Mouse (Mus musculus): ENCODE data around the gene Senp1. TPM values are rescaled to one million over a fixed set of nuclear protein-coding genes. Genes with fewer than 3 reads are reported as not detected.
A peak's percentile ranks its signal among the peaks of the same experiment; 100 is the strongest.

The Senp1 gene
- polyA plus RNA-seq, 1 experiment = 10.4 TPM

DNA sequence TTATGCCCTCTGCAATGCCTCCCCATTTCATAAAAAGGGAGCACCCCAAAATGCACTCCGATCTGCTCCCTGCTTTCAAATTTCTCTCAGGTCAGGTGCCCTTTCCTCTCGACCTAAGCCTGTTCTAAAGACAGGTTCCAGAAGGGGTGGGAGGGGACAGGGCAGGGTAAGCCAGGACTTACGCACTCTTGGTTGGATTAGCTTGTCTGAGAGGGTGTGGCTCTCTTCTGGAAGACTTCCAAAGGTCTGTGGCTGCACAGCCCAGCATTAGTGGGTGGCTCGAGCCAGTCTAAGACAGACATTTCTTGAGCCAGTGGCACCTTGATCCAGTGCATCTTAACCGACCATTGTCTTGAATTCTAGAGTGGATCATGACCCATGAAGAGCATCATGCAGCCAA is 18.2 kb upstream of the Senp1 start:
- peaks cover 4% of the 10 kb centered on the region for H3K79me2 ChIP-seq (ENCODE audit: control insufficient read depth, insufficient read depth)
- H3ac ChIP-seq (ENCODE audit: control insufficient read depth, insufficient read length) = no peak overlapping the region
- H3K4me2 ChIP-seq (ENCODE audit: low read depth) = peak overlapping the region; percentile 67
- peak overlapping the region; percentile 9 for H3K4me3 ChIP-seq
- TF ChIP-seq MYOD1 (IDR thresholded peaks at IDR 0.05; ENCODE audit: control insufficient read depth in 1 of 3, insufficient read length in 2 of 3, low read depth in 2 of 3) = peak in 1 of 3 experiments; percentile 15
- peak; percentile 37 for TF ChIP-seq POLR2A (IDR thresholded peaks at IDR 0.05; ENCODE audit: insufficient read length, low read depth)
- no peak for TF ChIP-seq MAX (IDR thresholded peaks at IDR 0.05; ENCODE audit: low read depth)
- peak; percentile 44 for TF ChIP-seq POLR2AphosphoS2 (IDR thresholded peaks at IDR 0.05; ENCODE audit: insufficient read length, low read depth)
- no peak for TF ChIP-seq CEBPB (IDR thresholded peaks at IDR 0.05; ENCODE audit: insufficient read depth, poor library complexity, severe bottlenecking)
- H3K27me3 ChIP-seq (ENCODE audit: control insufficient read depth, insufficient read depth, insufficient read length) = no peaks in the 10 kb centered on the region
- H3K36me3 ChIP-seq (ENCODE audit: control insufficient read depth, insufficient read depth) = no peaks in the 10 kb centered on the region

GRCm38 (mm10) chr15:98108297-98109152 is 15.0 kb upstream of the Senp1 start:
- Histone ChIP-seq H3K79me2 (ENCODE audit: control insufficient read depth, insufficient read depth) (peaks cover 4% of the 10 kb centered on the region), H3ac (ENCODE audit: control insufficient read depth, insufficient read length) (peak overlapping the region; percentile 12), H3K4me2 (ENCODE audit: low read depth) (peak overlapping the region; percentile 85), H3K27me3 (ENCODE audit: control insufficient read depth, insufficient read depth, insufficient read length) (peaks cover 20% of the 10 kb centered on the region), H3K36me3 (ENCODE audit: control insufficient read depth, insufficient read depth) (no peaks in the 10 kb centered on the region), H3K4me3 (peak overlapping the region; percentile 40)
- TF ChIP-seq MYOG (IDR thresholded peaks at IDR 0.05; ENCODE audit: control insufficient read depth in 1 of 3, insufficient read depth in 1 of 3, insufficient read length in 2 of 3, low read depth in 2 of 3) = peak in 1 of 3 experiments; percentile 16
- no peak for TF ChIP-seq USF1 (IDR thresholded peaks at IDR 0.05; ENCODE audit: low read depth)
- TF ChIP-seq E2F4 (IDR thresholded peaks at IDR 0.05; ENCODE audit: insufficient read depth) = no peak
- peak; percentile 90 for TF ChIP-seq SRF (IDR thresholded peaks at IDR 0.05; ENCODE audit: control insufficient read depth, insufficient read length, low read depth)
- peak in 1 of 3 experiments; percentile 60 for TF ChIP-seq MYOD1 (IDR thresholded peaks at IDR 0.05; ENCODE audit: control insufficient read depth in 1 of 3, insufficient read length in 2 of 3, low read depth in 2 of 3)
- TF ChIP-seq TCF12 (IDR thresholded peaks at IDR 0.05; ENCODE audit: insufficient read depth, poor library complexity, severe bottlenecking) = no peak
- no peak for TF ChIP-seq MAX (IDR thresholded peaks at IDR 0.05; ENCODE audit: low read depth)
- TF ChIP-seq POLR2A (IDR thresholded peaks at IDR 0.05; ENCODE audit: insufficient read length, low read depth) = peak; percentile 81
- no peak for TF ChIP-seq TCF3 (IDR thresholded peaks at IDR 0.05; ENCODE audit: insufficient read length, low read depth)
- peak; percentile 59 for TF ChIP-seq POLR2AphosphoS2 (IDR thresholded peaks at IDR 0.05; ENCODE audit: insufficient read length, low read depth)
- no peak for TF ChIP-seq REST (IDR thresholded peaks at IDR 0.05; ENCODE audit: insufficient read depth, insufficient read length)
- no peak for TF ChIP-seq CEBPB (IDR thresholded peaks at IDR 0.05; ENCODE audit: insufficient read depth, poor library complexity, severe bottlenecking)

- Histone ChIP-seq H3K4me2 (ENCODE audit: low read depth) (peak overlapping the region; percentile 85), H3ac (ENCODE audit: control insufficient read depth, insufficient read length) (peak overlapping the region; percentile 12), H3K27me3 (ENCODE audit: control insufficient read depth, insufficient read depth, insufficient read length) (peaks cover 26% of the 10 kb centered on the region), H3K79me2 (ENCODE audit: control insufficient read depth, insufficient read depth) (peaks cover 4% of the 10 kb centered on the region), H3K4me3 (peak overlapping the region; percentile 40), H3K36me3 (ENCODE audit: control insufficient read depth, insufficient read depth) (no peaks in the 10 kb centered on the region)
- TF ChIP-seq POLR2AphosphoS2 (IDR thresholded peaks at IDR 0.05; ENCODE audit: insufficient read length, low read depth) (no peak), REST (IDR thresholded peaks at IDR 0.05; ENCODE audit: insufficient read depth, insufficient read length) (no peak), TCF12 (IDR thresholded peaks at IDR 0.05; ENCODE audit: insufficient read depth, poor library complexity, severe bottlenecking) (no peak), SRF (IDR thresholded peaks at IDR 0.05; ENCODE audit: control insufficient read depth, insufficient read length, low read depth) (no peak), MAX (IDR thresholded peaks at IDR 0.05; ENCODE audit: low read depth) (no peak), E2F4 (IDR thresholded peaks at IDR 0.05; ENCODE audit: insufficient read depth) (no peak)
Measured at GRCm38 (mm10) chr15:98107703-98108296, 14.3 kb upstream of the Senp1 start.

GRCm38 (mm10) chr15:98107230-98107629 is 13.7 kb upstream of the Senp1 start:
- H3ac ChIP-seq (ENCODE audit: control insufficient read depth, insufficient read length) = no peak overlapping the region
- TF ChIP-seq REST (IDR thresholded peaks at IDR 0.05; ENCODE audit: insufficient read depth, insufficient read length) (no peak), TCF12 (IDR thresholded peaks at IDR 0.05; ENCODE audit: insufficient read depth, poor library complexity, severe bottlenecking) (no peak), MYOD1 (IDR thresholded peaks at IDR 0.05; ENCODE audit: control insufficient read depth in 1 of 3, insufficient read length in 2 of 3, low read depth in 2 of 3) (no peak), TCF3 (IDR thresholded peaks at IDR 0.05; ENCODE audit: insufficient read length, low read depth) (no peak), MYOG (IDR thresholded peaks at IDR 0.05; ENCODE audit: control insufficient read depth in 1 of 3, insufficient read depth in 1 of 3, insufficient read length in 2 of 3, low read depth in 2 of 3) (no peak), USF1 (IDR thresholded peaks at IDR 0.05; ENCODE audit: low read depth) (no peak), CEBPB (IDR thresholded peaks at IDR 0.05; ENCODE audit: insufficient read depth, poor library complexity, severe bottlenecking) (no peak), SRF (IDR thresholded peaks at IDR 0.05; ENCODE audit: control insufficient read depth, insufficient read length, low read depth) (no peak), POLR2A (IDR thresholded peaks at IDR 0.05; ENCODE audit: insufficient read length, low read depth) (no peak), E2F4 (IDR thresholded peaks at IDR 0.05; ENCODE audit: insufficient read depth) (no peak), POLR2AphosphoS2 (IDR thresholded peaks at IDR 0.05; ENCODE audit: insufficient read length, low read depth) (no peak), MAX (IDR thresholded peaks at IDR 0.05; ENCODE audit: low read depth) (no peak)
- peak overlapping the region; percentile 40 for H3K4me3 ChIP-seq
- H3K4me2 ChIP-seq (ENCODE audit: low read depth) = no peak overlapping the region
- peaks cover 4% of the 10 kb centered on the region for H3K79me2 ChIP-seq (ENCODE audit: control insufficient read depth, insufficient read depth)
- H3K36me3 ChIP-seq (ENCODE audit: control insufficient read depth, insufficient read depth) = no peaks in the 10 kb centered on the region
- H3K27me3 ChIP-seq (ENCODE audit: control insufficient read depth, insufficient read depth, insufficient read length) = peaks cover 30% of the 10 kb centered on the region

Data from myocyte (in vitro differentiated cells).